Mouse (Mus musculus) G1E (cell line): ENCODE measurements around the gene H2-Ob.

Source experiments
- CTCF ChIP-seq: IDR thresholded peaks from 2 replicates; pipeline ENCODE4 v1.5.1; 2012; ENCODE audit warnings: low read depth, low read length, inconsistent platforms, mixed read lengths
- POLR2AphosphoS5 ChIP-seq: IDR thresholded peaks from 2 replicates; pipeline ENCODE4 v1.6.1; 2012; ENCODE audit warnings: low read depth, low read length, inconsistent platforms; ENCODE audit not compliant: insufficient replicate concordance
- TAL1 ChIP-seq: conservative IDR thresholded peaks from 2 replicates; pipeline ENCODE4 v1.6.1; 2012; ENCODE audit warnings: low read depth, low read length, inconsistent platforms, mixed read lengths

- TF ChIP-seq CTCF = no peak
- TF ChIP-seq TAL1 = no peak
- TF ChIP-seq POLR2AphosphoS5 = no peak
Measured at GRCm38 (mm10) chr17:34281836-34282235, 43.1 kb downstream of the H2-Ob start.
